Mouse (Mus musculus) spleen, postnatal 4 days (tissue): Measurements from ENCODE around the gene Commd3.

Experiments used
- DNase-seq, 2 experiments: peaks; one replicate each; pipeline ENCODE4 v3.0.0; 2022; ENCODE audit warnings: low spot score in 2 of 2

The Commd3 gene

DNA sequence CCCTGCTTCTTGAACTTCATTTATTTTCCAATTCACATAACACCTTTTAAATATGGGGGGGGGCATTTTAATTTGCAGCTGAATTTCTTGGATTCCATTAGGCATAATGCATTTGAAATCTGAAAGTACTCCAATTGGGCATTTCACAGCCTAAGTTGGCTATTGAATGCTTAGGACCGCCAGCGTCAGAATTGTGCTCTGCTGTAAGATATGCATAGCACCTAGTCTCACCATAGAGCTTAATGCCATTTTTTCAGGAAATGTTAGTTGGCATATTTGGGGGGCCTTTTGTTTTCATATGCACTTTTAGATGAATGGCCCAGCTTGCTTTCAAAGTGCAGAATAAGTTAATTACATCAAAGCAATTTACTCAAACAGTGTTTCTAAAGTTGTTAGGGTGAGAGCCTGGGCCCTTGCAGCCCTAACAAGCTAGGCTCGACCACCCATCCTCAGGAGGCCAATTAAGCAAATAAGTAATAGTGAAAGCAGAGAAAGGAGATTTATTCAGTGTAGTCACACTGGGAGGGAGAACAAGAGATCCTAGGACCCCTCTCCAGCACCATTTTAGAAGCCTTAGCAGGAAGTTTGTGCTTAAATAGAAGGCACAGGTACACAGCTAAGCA is 50.1 kb downstream of the Commd3 start:
- DNase-seq: no peak

- no peak for DNase-seq
These were observed 52.3 kb downstream of the Commd3 start for GRCm38 (mm10) chr2:18724462-18724861.
